Mouse (Mus musculus): ENCODE results near the gene Sephs2. TPM values are rescaled to one million over a fixed set of nuclear protein-coding genes. Genes with fewer than 3 reads are reported as not detected.
A peak's percentile ranks its signal among the peaks of the same experiment; 100 is the strongest.

The Sephs2 gene
- total and polyA plus RNA-seq, 3 experiments = 14.8 to 32.9 (median 27.2) TPM

DNA sequence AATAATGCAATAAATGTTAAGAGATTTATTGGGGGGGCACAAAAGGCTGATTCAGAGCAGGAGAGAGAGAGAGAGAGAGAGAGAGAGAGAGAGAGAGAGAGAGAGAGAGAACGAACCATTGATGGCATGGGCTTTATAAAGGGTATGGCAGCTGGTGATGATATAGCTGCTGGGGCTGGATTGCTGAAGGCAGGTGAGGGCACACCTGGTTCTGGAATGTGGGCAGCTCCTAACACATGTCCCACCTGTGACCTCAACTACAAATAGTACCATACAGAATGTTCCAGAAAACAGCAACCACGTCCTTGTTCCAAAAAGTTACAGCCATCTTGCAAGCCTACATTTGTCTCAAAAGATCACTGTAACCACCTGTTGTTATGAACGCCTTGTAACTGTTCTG, 42.5 kb downstream of the Sephs2 start:
- WGBS = 45% methylated on average over 3 of the region's 3 CpGs
- intact Hi-C loops (cut with DNase I) = loop anchor here (5.0 kb wide), 1 partner anchor 114 kb away; no protein-coding TSS in a partner anchor
- peaks cover 4% of the 10 kb centered on the region for H3K36me3 ChIP-seq (ENCODE audit: control insufficient read depth, insufficient read depth, low read length)
- no peak for DNase-seq
- H3K79me2 ChIP-seq (replicated peaks; ENCODE audit: control insufficient read depth, insufficient read depth, low read length) = peaks cover 3% of the 10 kb centered on the region
- no peak overlapping the region for H3K4me3 ChIP-seq
- TF ChIP-seq EP300 (IDR thresholded peaks at IDR 0.05; ENCODE audit: insufficient read depth, low read depth, low read length) = no peak
- no peak for TF ChIP-seq POLR2A (IDR thresholded peaks at IDR 0.05; ENCODE audit: insufficient read depth, low read depth, low read length)
- no peak for TF ChIP-seq CTCF (IDR thresholded peaks at IDR 0.05)
- no peaks in the 10 kb centered on the region for H3K27me3 ChIP-seq (ENCODE audit: control insufficient read depth, insufficient read depth, low read length)
- H3K9ac ChIP-seq (ENCODE audit: low read depth, low read length) = peak overlapping the region; percentile 12; the same call in 1 of the 2 replicates
- peaks cover 5% of the 10 kb centered on the region for H3K4me1 ChIP-seq (ENCODE audit: control insufficient read depth, insufficient read depth, low read length)
- H3K27ac ChIP-seq = no peak overlapping the region

GRCm38 (mm10) chr7:127228615-127229303, 45.1 kb downstream of the Sephs2 start:
- DNase-seq = peak; percentile 74 to 81
- intact Hi-C loops (cut with DNase I) = loop anchor here (2.0 kb wide), 1 partner anchor 14 kb away; no protein-coding TSS in a partner anchor
- H3K9ac ChIP-seq (ENCODE audit: low read depth, low read length) = no peak overlapping the region
- peaks cover 5% of the 10 kb centered on the region for H3K4me1 ChIP-seq (ENCODE audit: control insufficient read depth, insufficient read depth, low read length)
- H3K27me3 ChIP-seq (ENCODE audit: control insufficient read depth, insufficient read depth, low read length) = no peaks in the 10 kb centered on the region
- H3K27ac ChIP-seq = no peak overlapping the region
- 53% methylated on average over 4 of the region's 4 CpGs for WGBS
- no peak overlapping the region for H3K4me3 ChIP-seq
- H3K36me3 ChIP-seq (ENCODE audit: control insufficient read depth, insufficient read depth, low read length) = peaks cover 4% of the 10 kb centered on the region
- peaks cover 3% of the 10 kb centered on the region for H3K79me2 ChIP-seq (replicated peaks; ENCODE audit: control insufficient read depth, insufficient read depth, low read length)
- TF ChIP-seq EP300 (IDR thresholded peaks at IDR 0.05; ENCODE audit: insufficient read depth, low read depth, low read length) (peak; percentile 62; the same call in 1 of the 2 replicates), CTCF (IDR thresholded peaks at IDR 0.05) (peak; percentile 91), POLR2A (IDR thresholded peaks at IDR 0.05; ENCODE audit: insufficient read depth, low read depth, low read length) (no peak)

DNA sequence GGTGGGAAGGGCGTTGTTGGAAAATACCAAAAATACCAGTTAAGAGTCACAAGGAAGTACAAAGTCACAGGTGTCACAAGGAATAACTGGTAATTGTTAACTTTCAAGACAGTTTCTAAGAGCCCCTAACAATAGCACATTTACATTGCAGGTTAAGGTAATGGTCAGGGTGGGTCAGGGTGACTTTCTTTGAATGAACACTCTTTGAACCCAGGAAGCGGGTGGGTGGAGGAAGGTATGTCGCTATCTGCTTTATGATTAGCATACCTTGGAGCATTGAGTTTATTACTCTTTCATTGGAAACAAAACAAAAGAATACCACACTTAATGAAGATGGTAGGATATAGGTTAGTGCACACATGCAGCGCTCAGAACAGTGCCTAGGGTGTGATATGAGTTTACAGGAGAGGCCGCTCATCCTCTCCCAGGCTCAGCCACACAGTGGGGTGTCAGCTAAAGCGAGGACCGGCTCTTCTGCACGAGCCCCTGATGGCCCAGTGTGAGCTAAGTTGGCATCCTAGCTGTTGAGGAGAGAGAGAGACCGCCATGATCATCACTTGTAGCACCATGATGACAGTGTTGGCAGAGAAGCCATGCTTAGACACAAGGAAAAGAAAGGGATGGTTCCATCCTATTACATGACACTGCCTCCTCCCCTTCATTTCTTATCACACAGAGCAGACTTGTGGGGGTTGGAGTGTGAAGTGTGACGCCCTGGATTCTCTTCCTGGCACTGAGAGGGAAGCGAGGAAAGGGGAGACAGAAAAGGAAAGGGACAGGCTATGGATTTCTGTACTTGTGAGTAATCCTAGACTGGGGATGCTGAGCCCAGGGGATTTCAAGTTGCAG, 48.5 kb downstream of the Sephs2 start:
- no peak overlapping the region for H3K27ac ChIP-seq
- intact Hi-C loops (cut with DNase I) = no loop called here
- no peaks in the 10 kb centered on the region for H3K36me3 ChIP-seq (ENCODE audit: control insufficient read depth, insufficient read depth, low read length)
- H3K79me2 ChIP-seq (replicated peaks; ENCODE audit: control insufficient read depth, insufficient read depth, low read length) = no peaks in the 10 kb centered on the region
- no peak overlapping the region for H3K9ac ChIP-seq (ENCODE audit: low read depth, low read length)
- TF ChIP-seq POLR2A (IDR thresholded peaks at IDR 0.05; ENCODE audit: insufficient read depth, low read depth, low read length) = no peak
- H3K4me3 ChIP-seq = no peak overlapping the region
- WGBS = 82% methylated on average over 11 of the region's 11 CpGs
- H3K27me3 ChIP-seq (ENCODE audit: control insufficient read depth, insufficient read depth, low read length) = no peaks in the 10 kb centered on the region
- DNase-seq = no peak
- H3K4me1 ChIP-seq (ENCODE audit: control insufficient read depth, insufficient read depth, low read length) = no peaks in the 10 kb centered on the region

DNA sequence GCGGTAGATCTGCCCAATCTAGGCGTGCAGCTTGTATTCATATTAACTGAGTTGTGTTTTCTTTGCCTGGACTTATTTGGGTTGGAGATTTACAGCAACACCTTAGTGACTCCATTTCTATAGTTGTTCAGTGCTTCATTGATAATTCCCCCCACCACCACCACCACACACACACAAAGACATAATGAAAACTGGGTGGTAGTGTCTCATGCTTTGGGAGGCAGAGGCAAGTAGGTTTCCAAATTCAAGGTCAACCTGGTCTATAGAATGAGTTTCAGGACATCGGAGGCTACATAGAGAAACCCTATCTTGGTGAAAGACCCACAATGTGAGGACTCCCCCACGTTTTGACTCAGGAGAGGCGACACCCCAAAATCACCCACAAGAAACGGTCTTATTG, 49.2 kb downstream of the Sephs2 start:
- no peak for DNase-seq
- H3K27me3 ChIP-seq (ENCODE audit: control insufficient read depth, insufficient read depth, low read length) = no peaks in the 10 kb centered on the region
- H3K27ac ChIP-seq = no peak overlapping the region
- TF ChIP-seq EP300 (IDR thresholded peaks at IDR 0.05; ENCODE audit: insufficient read depth, low read depth, low read length) (no peak), CTCF (IDR thresholded peaks at IDR 0.05) (no peak), POLR2A (IDR thresholded peaks at IDR 0.05; ENCODE audit: insufficient read depth, low read depth, low read length) (no peak)
- H3K79me2 ChIP-seq (replicated peaks; ENCODE audit: control insufficient read depth, insufficient read depth, low read length) = no peaks in the 10 kb centered on the region
- WGBS = 85% methylated on average over 6 of the region's 6 CpGs
- H3K36me3 ChIP-seq (ENCODE audit: control insufficient read depth, insufficient read depth, low read length) = no peaks in the 10 kb centered on the region
- H3K4me3 ChIP-seq = no peak overlapping the region
- H3K4me1 ChIP-seq (ENCODE audit: control insufficient read depth, insufficient read depth, low read length) = no peaks in the 10 kb centered on the region
- intact Hi-C loops (cut with DNase I) = no loop called here
- H3K9ac ChIP-seq (ENCODE audit: low read depth, low read length) = no peak overlapping the region

GRCm38 (mm10) chr7:127223515-127224478, 50.1 kb downstream of the Sephs2 start:
- no peak for DNase-seq
- Histone ChIP-seq H3K4me1 (ENCODE audit: control insufficient read depth, insufficient read depth, low read length) (no peaks in the 10 kb centered on the region), H3K36me3 (ENCODE audit: control insufficient read depth, insufficient read depth, low read length) (no peaks in the 10 kb centered on the region), H3K27ac (no peak overlapping the region), H3K4me3 (no peak overlapping the region), H3K9ac (ENCODE audit: low read depth, low read length) (no peak overlapping the region), H3K79me2 (replicated peaks; ENCODE audit: control insufficient read depth, insufficient read depth, low read length) (no peaks in the 10 kb centered on the region), H3K27me3 (ENCODE audit: control insufficient read depth, insufficient read depth, low read length) (no peaks in the 10 kb centered on the region)
- intact Hi-C loops (cut with DNase I) = no loop called here
- 83% methylated on average over 6 of the region's 6 CpGs for WGBS
- TF ChIP-seq EP300 (IDR thresholded peaks at IDR 0.05; ENCODE audit: insufficient read depth, low read depth, low read length) (no peak), CTCF (IDR thresholded peaks at IDR 0.05) (no peak), POLR2A (IDR thresholded peaks at IDR 0.05; ENCODE audit: insufficient read depth, low read depth, low read length) (no peak)

Data from heart, adult 2 months (tissue).